Mouse (Mus musculus) lung, postnatal 0 days (tissue): ENCODE measurements at regions not wholly inside any gene's neighbourhood (a gene's known extent, or its start where the extent isn't known, plus 50 kb on each side); places are given as distances from the start of the nearest gene placed in this dataset.
"Not testable (repeated sequence)": the region's sequence is repeated elsewhere in the genome, so short reads cannot be mapped to it uniquely, and the experiment has no call there.

Experiments
- ATAC-seq: fragments of 200-750 bp; cut with Nextera tagmentation; 2 replicates; pipeline ENCODE4 v1.8.0; 2017; ENCODE audit warnings: moderate library complexity
- DNase-seq: peaks from one replicate; pipeline ENCODE4 v3.0.0-alpha.2; 2016; ENCODE audit warnings: low spot score
- H3K27ac ChIP-seq: fragments of 300-500 bp; sonication (generic); 2 replicates; pipeline ENCODE4 v1.5.1; 2014; ENCODE audit warnings: antibody characterized with exemption, mild to moderate bottlenecking, low read length, mixed read lengths
- H3K27me3 ChIP-seq: fragments of 300-500 bp; sonication (generic); replicated peaks from 2 replicates; pipeline ENCODE4 v1.6.1; 2014; ENCODE audit warnings: low read length, mixed read lengths; ENCODE audit not compliant: insufficient read depth
- H3K36me3 ChIP-seq: fragments of 300-500 bp; sonication (generic); 2 replicates; pipeline ENCODE4 v1.6.1; 2014; ENCODE audit warnings: low read length, mixed read lengths; ENCODE audit not compliant: insufficient read depth
- H3K4me1 ChIP-seq: fragments of 300-500 bp; sonication (generic); 2 replicates; pipeline ENCODE4 v1.6.1; 2014; ENCODE audit warnings: antibody characterized with exemption, low read depth, low read length, mixed read lengths; ENCODE audit not compliant: insufficient read depth
- H3K4me2 ChIP-seq: fragments of 300-500 bp; sonication (generic); replicated peaks from 2 replicates; pipeline ENCODE4 v1.6.1; 2014; ENCODE audit warnings: low read depth, mild to moderate bottlenecking, low read length, moderate library complexity, mixed read lengths
- H3K4me3 ChIP-seq: fragments of 300-500 bp; sonication (generic); 2 replicates; pipeline ENCODE4 v1.5.1; 2014; ENCODE audit warnings: low read depth, low read length
- H3K9ac ChIP-seq: fragments of 300-500 bp; sonication (generic); replicated peaks from 2 replicates; pipeline ENCODE4 v1.6.1; 2014; ENCODE audit warnings: low read depth, mild to moderate bottlenecking
- H3K9me3 ChIP-seq: fragments of 300-500 bp; sonication (generic); 2 replicates; pipeline ENCODE4 v1.6.1; 2016; ENCODE audit warnings: low read length, mixed read lengths
- CTCF ChIP-seq: IDR thresholded peaks from 2 replicates; pipeline ENCODE4 v1.5.1; 2016; ENCODE audit warnings: antibody characterized with exemption, mild to moderate bottlenecking
- EP300 ChIP-seq: IDR thresholded peaks from 2 replicates; pipeline ENCODE4 v1.6.1; 2016; ENCODE audit warnings: antibody characterized with exemption, mild to moderate bottlenecking, control low read depth
- WGBS: fragments of 180-500 bp; shearing (Covaris S2); extraction: QIAGEN DNeasy Blood & Tissue Kit; methylation state at CpG from one replicate; pipeline ENCODE4 v1.1.7; 2014; 5-methylcytosine and 5-hydroxymethylcytosine counted together

DNA sequence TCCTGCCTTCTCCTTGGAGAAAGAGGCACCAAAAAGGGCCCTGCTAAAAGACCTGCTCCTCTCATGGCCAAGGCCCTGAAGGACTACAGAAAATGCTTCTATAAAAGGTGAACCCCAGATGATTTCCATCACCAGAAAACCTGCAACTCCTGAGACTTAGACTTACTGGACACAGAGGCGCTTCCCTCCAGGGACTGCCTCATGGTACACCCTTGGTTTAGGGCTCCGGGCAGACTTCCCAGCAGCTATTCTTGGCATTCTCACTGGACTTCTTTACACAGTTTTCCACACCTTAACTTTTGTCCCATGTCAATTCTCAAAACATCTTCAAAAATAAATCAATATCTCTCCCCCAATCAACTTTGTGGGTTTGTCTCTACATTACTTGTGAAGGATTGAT is 393.2 kb downstream of the Gpm6a start:
- not testable (repeated sequence) for H3K9ac ChIP-seq, H3K4me1 ChIP-seq, H3K4me2 ChIP-seq, H3K27me3 ChIP-seq, H3K4me3 ChIP-seq, H3K9me3 ChIP-seq, H3K27ac ChIP-seq, H3K36me3 ChIP-seq, ATAC-seq
- peak; percentile 8 for DNase-seq
- WGBS, result 84% methylated on average over 2 of the region's 2 CpGs

DNA sequence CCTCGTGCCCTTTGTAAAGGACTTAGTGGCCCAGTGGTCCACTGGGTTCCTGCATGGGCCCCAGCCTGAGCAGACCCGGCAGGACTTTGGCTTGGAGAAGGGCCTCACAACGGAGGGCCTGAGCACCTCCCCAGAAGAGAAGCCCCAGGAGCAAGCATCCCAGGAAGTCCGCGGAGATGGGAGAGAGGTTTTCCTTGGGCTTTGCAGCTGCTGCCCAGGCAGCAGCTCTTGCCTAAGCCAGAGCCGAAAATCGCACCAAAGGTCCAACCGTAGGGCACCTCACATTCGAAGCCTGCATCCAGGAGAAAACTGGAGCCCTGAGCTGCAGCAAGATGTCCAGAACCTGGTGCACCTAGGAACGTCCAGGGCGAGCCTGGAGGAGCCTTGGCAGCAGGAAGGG is 405.2 kb downstream of the Gpm6a start:
- H3K9me3 ChIP-seq, ATAC-seq, H3K36me3 ChIP-seq, H3K4me2 ChIP-seq, H3K4me3 ChIP-seq, H3K9ac ChIP-seq, H3K27ac ChIP-seq, H3K4me1 ChIP-seq, DNase-seq, H3K27me3 ChIP-seq: not testable (repeated sequence)
- 84% methylated on average over 9 of the region's 11 CpGs for WGBS

DNA sequence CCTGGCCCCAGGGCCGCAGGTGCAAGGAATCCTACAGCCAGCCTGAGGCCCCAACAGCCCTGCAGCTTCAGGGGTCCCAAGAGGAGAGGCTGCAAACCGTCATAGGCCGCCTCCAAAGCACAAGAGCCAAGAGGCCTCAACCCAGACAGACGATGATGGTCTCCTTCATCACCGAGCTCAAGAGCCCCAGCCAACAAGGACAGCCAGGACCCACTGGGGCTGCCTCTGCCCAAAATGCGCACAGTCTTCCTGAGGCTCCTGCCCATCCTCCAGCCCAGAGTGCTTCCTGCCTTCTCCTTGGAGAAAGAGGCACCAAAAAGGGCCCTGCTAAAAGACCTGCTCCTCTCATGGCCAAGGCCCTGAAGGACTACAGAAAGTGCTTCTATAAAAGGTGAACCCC is 412.8 kb downstream of the Gpm6a start:
- not testable (repeated sequence) for ATAC-seq, H3K4me2 ChIP-seq, DNase-seq, H3K36me3 ChIP-seq, H3K9ac ChIP-seq, H3K27ac ChIP-seq, H3K27me3 ChIP-seq, H3K4me3 ChIP-seq, H3K4me1 ChIP-seq, H3K9me3 ChIP-seq
- WGBS, result 76% methylated on average over 3 of the region's 6 CpGs

DNA sequence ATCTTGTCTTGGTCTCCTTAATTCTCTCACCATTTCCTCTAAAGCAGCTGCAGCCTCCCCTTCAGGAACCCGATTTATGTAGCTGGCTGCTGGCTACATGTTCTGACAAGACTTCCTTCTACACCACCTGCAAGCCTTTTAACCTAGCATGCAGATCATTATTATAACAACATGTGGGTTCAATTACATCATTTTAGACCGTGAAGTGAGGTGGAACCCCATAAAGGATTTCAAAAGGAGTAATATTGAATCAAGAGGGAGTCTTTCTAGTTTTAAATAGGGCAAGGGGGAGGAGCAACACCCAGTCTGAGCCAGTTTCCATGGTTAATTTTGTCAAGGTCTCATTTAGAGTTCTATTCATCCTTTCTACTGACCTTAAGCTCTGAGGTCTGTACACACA is 442.4 kb downstream of the Gpm6a start:
- ATAC-seq (no peak), DNase-seq (no peak)
- H3K4me3 ChIP-seq, result no peak overlapping the region
- no peaks in the 10 kb centered on the region for H3K9me3 ChIP-seq
- H3K36me3 ChIP-seq, result no peaks in the 10 kb centered on the region
- WGBS, result 38% methylated on average over 2 of the region's 2 CpGs
- no peaks in the 10 kb centered on the region for H3K27me3 ChIP-seq
- no peak overlapping the region for H3K9ac ChIP-seq
- no peak overlapping the region for H3K4me2 ChIP-seq
- no peak overlapping the region for H3K27ac ChIP-seq
- TF ChIP-seq EP300 (no peak), CTCF (no peak)
- H3K4me1 ChIP-seq, result no peaks in the 10 kb centered on the region

DNA sequence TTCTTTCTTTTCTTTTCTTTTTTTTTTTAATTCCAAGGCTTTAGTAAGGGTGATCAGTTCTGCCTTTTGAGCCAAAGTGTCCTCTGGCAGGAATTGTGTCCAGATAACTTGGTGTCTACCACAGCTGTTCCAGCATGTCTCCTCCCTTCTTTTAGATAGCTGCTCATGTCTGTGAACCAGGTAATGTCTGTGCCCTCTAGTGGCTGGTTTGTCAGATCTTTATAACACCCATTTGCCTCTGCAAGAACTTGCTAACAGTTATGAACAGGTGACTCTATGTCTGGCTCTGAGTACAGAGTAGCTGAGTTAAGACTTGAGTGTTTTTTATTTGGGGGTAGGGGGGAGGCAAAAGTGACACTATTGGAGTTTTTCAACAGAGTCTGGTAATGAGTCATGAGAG is 443.7 kb downstream of the Gpm6a start:
- Histone ChIP-seq H3K9me3 (no peaks in the 10 kb centered on the region), H3K4me1 (no peaks in the 10 kb centered on the region), H3K27ac (no peak overlapping the region), H3K27me3 (no peaks in the 10 kb centered on the region), H3K4me3 (no peak overlapping the region), H3K9ac (no peak overlapping the region), H3K36me3 (no peaks in the 10 kb centered on the region), H3K4me2 (no peak overlapping the region)
- no peak for TF ChIP-seq EP300
- TF ChIP-seq CTCF, result peak; percentile 10; the same call in 1 of the 2 replicates
- no peak for DNase-seq
- ATAC-seq, result no peak

DNA sequence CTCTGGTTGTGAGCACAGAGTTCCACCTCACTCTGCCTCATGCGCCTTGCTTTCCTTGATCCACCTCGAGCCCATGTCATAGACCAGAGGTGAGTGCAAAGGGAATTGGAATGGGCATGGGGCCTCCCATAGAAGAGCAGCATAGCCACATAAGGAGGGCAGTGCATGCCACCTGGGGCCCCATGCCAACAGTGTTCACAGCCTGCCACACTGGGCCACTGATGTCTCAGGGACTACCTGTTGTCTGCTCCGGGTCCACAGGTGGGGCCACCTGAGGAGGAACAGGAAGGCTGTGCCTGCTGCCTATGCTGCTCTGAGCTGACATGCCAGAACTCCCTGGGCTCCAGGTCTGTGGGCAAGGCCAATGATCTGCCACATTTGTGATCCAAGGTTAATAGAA is 445.8 kb downstream of the Gpm6a start:
- Histone ChIP-seq H3K27ac (no peak overlapping the region), H3K36me3 (no peaks in the 10 kb centered on the region), H3K9me3 (no peaks in the 10 kb centered on the region), H3K4me1 (no peaks in the 10 kb centered on the region), H3K9ac (no peak overlapping the region), H3K27me3 (no peaks in the 10 kb centered on the region), H3K4me3 (no peak overlapping the region), H3K4me2 (no peak overlapping the region)
- no peak for DNase-seq
- ATAC-seq, result no peak
- 81% methylated on average over 3 of the region's 3 CpGs for WGBS
- no peak for TF ChIP-seq CTCF
- TF ChIP-seq EP300, result no peak

DNA sequence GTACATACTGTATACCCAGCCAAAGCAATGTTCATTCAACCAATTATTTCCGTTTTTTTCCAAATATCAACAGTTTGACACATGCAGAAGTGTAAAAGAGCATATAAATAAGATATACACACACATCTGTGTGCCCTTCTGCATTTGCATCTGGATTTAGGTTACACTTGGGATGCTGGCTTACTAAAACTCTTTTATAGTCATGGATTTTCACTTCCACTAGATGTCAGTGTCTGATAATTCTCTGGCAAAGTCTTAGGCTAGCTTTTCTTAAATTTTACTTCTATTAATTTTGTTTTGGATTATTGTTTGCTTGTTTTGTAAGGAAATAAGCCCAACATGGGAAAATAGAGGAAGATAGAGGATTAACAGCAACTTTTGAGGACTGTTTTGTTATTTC is 452.3 kb downstream of the Gpm6a start:
- not testable (repeated sequence) for DNase-seq, ATAC-seq, H3K4me1 ChIP-seq, H3K36me3 ChIP-seq, H3K9me3 ChIP-seq, H3K27me3 ChIP-seq, H3K4me2 ChIP-seq, H3K4me3 ChIP-seq, H3K27ac ChIP-seq, H3K9ac ChIP-seq
- 0% methylated on average over 1 of the region's 1 CpGs for WGBS
